Mouse (Mus musculus): ENCODE measurements around the gene Fbxw10. TPM values are rescaled to one million over a fixed set of nuclear protein-coding genes. Genes with fewer than 3 reads are reported as not detected.

Fbxw10 gene
- polyA plus RNA-seq (2015; fragmentation: Nextera tagmentation; extraction: Ambion mirVana), result 0.18 and 0.66 TPM in 2 replicates

DNA sequence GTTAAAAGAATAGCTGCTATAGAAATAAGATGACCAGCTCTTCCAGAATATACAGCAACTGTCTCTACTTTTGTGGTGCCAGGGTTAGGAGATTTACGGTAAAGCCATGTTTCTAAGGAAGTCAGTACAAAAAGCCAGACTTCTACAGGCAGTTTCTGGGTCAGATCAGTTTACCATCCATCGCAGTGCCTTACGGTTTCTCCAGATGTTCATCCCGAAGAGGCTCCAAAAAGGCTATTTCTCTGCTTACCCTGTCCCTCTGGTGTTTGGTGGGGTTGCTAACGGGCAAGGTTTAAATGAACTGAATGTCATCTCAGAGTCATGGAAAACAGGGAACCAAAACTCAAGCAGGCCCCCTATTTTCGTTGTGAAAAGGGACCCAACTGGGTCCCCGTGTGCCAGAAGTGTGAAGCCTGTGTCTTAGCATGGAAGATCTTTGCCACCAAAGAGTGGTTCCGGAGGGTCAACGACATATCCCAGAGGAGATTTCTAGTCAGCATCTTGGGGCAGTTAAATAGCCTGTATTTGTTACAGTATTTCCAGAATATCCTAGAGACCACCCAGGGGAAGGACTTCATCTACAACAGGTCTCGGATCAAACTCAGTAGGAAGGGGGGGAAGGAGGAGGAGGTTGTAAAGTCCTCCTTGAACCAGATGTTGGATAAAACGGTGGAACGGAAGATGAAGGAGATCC is at the start of gene Fbxw10:
TSS of gene Fbxw10 (plus strand) at position 109 of the 694 bp plus-strand sequence.
- WGBS, result 35% methylated on average over 12 of the region's 12 CpGs
- ATAC-seq (ENCODE audit: low FRiP score, low read depth), result no peak
- no peak within 1 kb of the TSS for H3K4me3 ChIP-seq
- H3K4me2 ChIP-seq, result peak within 1 kb of the TSS; percentile 25
- no peak within 1 kb of the TSS for H3K27ac ChIP-seq (replicated peaks)
- no peaks in the 10 kb centered on the region for H3K36me3 ChIP-seq
- H3K4me1 ChIP-seq (replicated peaks), result 0 out of 2 replicates have a peak, but pooled peaks cover 4% of the 10 kb centered on the region
- H3K27me3 ChIP-seq, result no peaks in the 10 kb centered on the region
- H3K9ac ChIP-seq, result no peak within 1 kb of the TSS
- H3K9me3 ChIP-seq, result no peaks in the 10 kb centered on the region

DNA sequence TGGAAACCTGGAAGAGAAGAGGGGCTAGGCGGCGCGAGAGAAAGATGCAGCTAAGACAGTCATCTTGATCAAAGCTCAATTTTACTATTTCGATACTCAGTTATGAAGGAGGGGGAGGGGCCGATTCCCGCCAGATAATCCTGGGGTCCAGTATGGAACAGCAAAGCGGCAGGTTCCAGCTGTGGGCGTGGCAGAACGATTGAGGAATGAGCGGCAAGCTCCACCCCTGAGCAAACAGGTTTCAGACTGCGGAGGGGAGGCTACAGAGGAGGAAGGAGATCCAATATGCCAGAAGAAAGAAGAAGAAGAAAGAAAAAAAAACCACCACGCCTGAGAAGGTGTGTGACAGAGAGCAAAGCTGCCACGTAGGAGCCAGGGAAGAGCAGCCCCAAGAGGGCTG is 42.8 kb upstream of the Fbxw10 start:
- Histone ChIP-seq H3K36me3 (no peaks in the 10 kb centered on the region), H3K9ac (no peak overlapping the region), H3K27ac (replicated peaks) (no peak overlapping the region), H3K27me3 (no peaks in the 10 kb centered on the region), H3K4me3 (no peak overlapping the region), H3K9me3 (no peaks in the 10 kb centered on the region), H3K4me2 (no peak overlapping the region), H3K4me1 (replicated peaks) (no peaks in the 10 kb centered on the region)
- 56% methylated on average over 13 of the region's 13 CpGs for WGBS
- ATAC-seq (ENCODE audit: low FRiP score, low read depth), result no peak

DNA sequence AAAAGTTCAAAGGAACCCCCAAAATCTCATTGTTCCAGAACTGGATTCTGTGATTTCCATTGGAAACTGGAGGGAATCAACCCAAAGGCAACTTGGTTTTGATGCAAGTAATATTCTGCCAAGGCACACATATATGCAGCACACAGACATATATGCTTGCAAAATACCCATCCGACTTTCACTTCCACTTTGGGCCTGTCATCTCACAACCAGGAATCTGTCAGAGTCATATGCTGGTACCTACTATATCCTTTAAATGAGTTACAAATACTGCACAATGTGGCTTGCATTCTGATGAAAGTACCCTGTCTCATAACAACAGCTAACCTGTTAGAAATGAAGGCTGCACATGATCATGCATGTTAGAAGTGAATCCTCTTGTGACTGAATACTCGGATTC is 38.9 kb upstream of the Fbxw10 start:
- no peak overlapping the region for H3K9ac ChIP-seq
- no peaks in the 10 kb centered on the region for H3K27me3 ChIP-seq
- H3K4me3 ChIP-seq, result no peak overlapping the region
- no peaks in the 10 kb centered on the region for H3K36me3 ChIP-seq
- no peak overlapping the region for H3K4me2 ChIP-seq
- no peaks in the 10 kb centered on the region for H3K9me3 ChIP-seq
- H3K27ac ChIP-seq (replicated peaks), result no peak overlapping the region
- WGBS, result 89% methylated on average over 2 of the region's 2 CpGs
- no peak for ATAC-seq (ENCODE audit: low FRiP score, low read depth)
- H3K4me1 ChIP-seq (replicated peaks), result no peaks in the 10 kb centered on the region

DNA sequence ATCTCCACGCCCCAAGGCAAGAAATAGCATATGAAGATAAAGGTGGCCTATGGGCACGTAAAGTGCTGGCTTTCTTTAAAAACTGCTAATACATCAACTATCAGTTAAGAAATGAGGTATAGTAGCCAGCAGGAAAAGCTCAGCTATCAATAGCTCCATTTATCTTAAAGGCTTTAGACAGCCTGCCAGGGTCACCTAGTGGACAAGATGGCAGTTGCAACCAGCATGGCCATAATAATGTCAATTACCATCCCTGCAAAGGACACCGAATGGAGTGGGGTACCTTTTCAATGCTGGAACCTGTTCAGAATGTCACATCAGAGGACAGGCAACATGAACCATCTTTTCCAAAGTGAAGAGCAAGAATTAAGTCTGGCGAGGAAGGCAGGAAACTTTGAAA is 37.7 kb upstream of the Fbxw10 start:
- 78% methylated on average over 4 of the region's 4 CpGs for WGBS
- H3K27ac ChIP-seq (replicated peaks), result no peak overlapping the region
- no peak overlapping the region for H3K4me3 ChIP-seq
- no peaks in the 10 kb centered on the region for H3K36me3 ChIP-seq
- H3K4me2 ChIP-seq, result no peak overlapping the region
- H3K9ac ChIP-seq, result no peak overlapping the region
- H3K27me3 ChIP-seq, result no peaks in the 10 kb centered on the region
- ATAC-seq (ENCODE audit: low FRiP score, low read depth), result no peak
- no peaks in the 10 kb centered on the region for H3K4me1 ChIP-seq (replicated peaks)
- no peaks in the 10 kb centered on the region for H3K9me3 ChIP-seq

DNA sequence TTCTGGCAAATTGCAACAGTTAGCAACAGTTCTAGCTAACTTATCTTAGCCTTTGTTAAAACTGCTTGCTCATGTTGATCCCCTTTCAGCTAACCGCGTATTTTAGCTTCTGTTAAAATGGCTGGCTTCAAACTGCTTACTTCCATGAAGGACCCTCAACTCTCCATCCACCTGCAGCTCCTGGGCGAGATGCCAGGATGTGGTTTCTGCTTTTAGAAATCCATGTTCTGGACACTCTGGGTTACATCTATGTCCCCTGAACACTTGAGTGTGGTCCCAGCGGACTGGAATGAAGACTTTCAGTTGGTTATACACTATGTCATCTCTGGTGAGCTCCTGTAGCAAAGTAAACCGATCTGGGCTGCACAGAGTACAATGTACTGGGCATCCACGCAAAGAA is 34.6 kb upstream of the Fbxw10 start:
- Histone ChIP-seq H3K4me1 (replicated peaks) (no peaks in the 10 kb centered on the region), H3K9me3 (no peaks in the 10 kb centered on the region), H3K9ac (no peak overlapping the region), H3K4me3 (no peak overlapping the region), H3K36me3 (no peaks in the 10 kb centered on the region), H3K4me2 (no peak overlapping the region), H3K27me3 (no peaks in the 10 kb centered on the region), H3K27ac (replicated peaks) (no peak overlapping the region)
- WGBS, result 87% methylated on average over 6 of the region's 6 CpGs
- no peak for ATAC-seq (ENCODE audit: low FRiP score, low read depth)

DNA sequence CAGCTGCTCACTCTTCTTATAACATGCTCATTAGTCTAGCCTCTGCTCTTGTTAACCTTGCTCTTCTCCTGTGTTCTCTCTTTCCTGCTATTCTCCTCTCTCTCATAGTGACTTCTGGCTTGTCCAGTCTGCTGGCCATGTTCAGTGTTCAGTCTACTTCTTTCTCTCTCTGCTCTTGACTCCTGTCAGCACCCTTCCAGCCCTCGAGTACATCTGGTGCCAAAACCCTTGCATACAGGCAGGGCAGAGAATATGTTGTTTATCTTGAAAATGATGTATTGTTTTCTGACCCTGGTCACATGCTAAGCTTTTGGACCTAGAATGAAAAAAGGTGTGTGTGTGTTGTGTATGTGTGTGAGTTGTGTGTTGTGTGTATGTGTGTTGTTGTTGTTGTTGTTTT is 33.4 kb upstream of the Fbxw10 start:
- no peak overlapping the region for H3K4me3 ChIP-seq
- no peaks in the 10 kb centered on the region for H3K27me3 ChIP-seq
- H3K9me3 ChIP-seq, result no peaks in the 10 kb centered on the region
- 66% methylated on average over 1 of the region's 1 CpGs for WGBS
- H3K4me2 ChIP-seq, result no peak overlapping the region
- no peak overlapping the region for H3K9ac ChIP-seq
- no peak overlapping the region for H3K27ac ChIP-seq (replicated peaks)
- no peaks in the 10 kb centered on the region for H3K36me3 ChIP-seq
- ATAC-seq (ENCODE audit: low FRiP score, low read depth), result no peak
- no peaks in the 10 kb centered on the region for H3K4me1 ChIP-seq (replicated peaks)

DNA sequence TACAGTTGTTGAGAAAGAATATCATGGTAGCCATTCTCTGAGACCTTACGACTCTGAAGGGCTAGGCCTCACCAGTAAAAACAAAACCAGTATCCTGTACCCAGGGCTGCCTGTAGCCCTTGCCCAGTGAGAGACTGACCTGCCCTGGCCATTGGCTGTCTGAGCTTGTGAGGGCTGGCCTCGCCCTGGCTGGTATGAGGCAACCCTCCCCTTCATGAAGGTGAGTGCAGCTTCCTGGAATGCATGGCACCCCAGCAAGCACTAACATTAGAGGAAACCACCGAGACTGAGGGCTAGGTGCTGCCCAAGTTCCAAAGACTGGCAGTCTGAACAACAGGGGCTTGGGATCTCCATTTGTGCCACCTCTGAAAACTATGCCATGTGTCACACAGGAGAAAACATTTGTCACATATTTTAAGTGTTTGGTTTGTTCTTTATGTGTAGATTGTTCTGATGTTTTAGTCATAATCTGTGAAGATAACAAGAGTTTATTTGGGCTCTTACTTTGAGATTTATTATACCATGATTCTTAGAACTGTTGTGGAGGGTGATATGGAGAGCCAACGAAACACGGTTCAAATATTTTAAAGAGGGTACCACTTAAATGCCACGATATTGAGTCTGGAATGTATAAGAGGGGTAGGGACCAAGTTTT is 32.8 kb upstream of the Fbxw10 start:
- Histone ChIP-seq H3K4me1 (replicated peaks) (no peaks in the 10 kb centered on the region), H3K9ac (no peak overlapping the region), H3K4me3 (no peak overlapping the region), H3K27me3 (no peaks in the 10 kb centered on the region), H3K27ac (replicated peaks) (no peak overlapping the region), H3K36me3 (no peaks in the 10 kb centered on the region), H3K9me3 (no peaks in the 10 kb centered on the region), H3K4me2 (no peak overlapping the region)
- 78% methylated on average over 6 of the region's 6 CpGs for WGBS
- ATAC-seq (ENCODE audit: low FRiP score, low read depth), result no peak

DNA sequence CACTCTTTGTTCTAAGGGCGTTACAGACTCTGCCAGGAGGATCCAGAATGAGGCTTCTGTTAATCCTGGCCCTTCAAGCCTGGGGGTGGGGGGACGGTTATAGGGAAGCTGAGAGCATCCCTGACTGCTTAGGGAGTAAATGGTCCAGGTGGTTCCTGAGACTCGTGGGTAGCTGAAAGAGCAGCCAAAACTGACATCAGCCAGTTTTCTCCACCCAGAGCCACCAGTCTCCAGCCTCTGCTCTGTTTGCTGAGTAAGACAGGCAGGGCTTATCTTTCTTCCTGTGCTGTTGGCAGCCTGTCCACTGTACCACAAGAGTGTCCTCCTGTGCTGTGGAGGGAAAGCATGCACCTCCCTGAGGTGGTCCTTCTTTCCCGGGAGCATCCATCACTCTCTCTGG is 32.2 kb upstream of the Fbxw10 start:
- Histone ChIP-seq H3K27ac (replicated peaks) (no peak overlapping the region), H3K4me1 (replicated peaks) (0 out of 2 replicates have a peak, but pooled peaks cover under 1% of the 10 kb centered on the region), H3K9ac (no peak overlapping the region), H3K4me3 (no peak overlapping the region), H3K36me3 (no peaks in the 10 kb centered on the region), H3K4me2 (no peak overlapping the region), H3K27me3 (no peaks in the 10 kb centered on the region), H3K9me3 (no peaks in the 10 kb centered on the region)
- 70% methylated on average over 4 of the region's 4 CpGs for WGBS
- ATAC-seq (ENCODE audit: low FRiP score, low read depth), result no peak

DNA sequence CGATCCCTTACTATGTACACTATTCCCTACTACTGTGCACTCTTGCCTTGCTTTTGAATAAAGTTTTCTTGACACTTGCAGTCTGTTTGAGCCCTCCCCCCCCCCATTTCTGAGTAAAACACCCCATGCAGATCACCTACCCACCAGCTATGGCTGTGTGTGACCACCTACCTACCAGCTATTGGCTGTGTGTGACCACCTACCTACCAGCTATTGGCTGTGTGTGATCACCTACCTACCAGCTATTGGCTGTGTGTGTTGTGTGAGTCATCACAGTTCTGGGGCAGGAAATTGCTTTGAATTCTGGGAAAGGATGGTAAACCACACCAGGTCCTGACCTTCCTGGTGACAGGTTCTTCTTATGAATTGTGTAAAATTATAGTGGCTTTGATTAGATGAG is 31.4 kb upstream of the Fbxw10 start:
- ATAC-seq (ENCODE audit: low FRiP score, low read depth), result no peak
- WGBS, result 97% methylated on average over 1 of the region's 1 CpGs

DNA sequence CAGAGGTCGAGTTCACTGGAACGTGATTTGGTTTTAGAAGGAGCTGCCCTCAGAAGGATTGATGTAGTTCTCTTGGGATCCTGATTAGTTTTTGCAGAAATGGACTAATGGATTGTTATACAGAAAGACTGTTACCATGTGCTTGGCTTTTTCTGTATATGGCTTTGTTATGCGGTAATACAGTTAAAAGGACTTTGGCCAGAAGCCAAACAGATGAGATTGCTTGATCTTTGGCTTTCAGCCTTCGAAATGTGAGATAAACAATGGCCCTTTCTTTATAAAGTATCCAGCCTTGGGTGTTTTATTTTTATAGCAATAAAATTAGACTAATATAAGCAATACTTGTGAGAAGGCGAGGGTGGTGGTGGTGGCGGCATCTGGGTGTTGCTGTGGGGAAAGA is 30.3 kb upstream of the Fbxw10 start:
- Histone ChIP-seq H3K9me3 (no peaks in the 10 kb centered on the region), H3K4me1 (replicated peaks) (peaks cover 15% of the 10 kb centered on the region), H3K4me2 (no peak overlapping the region), H3K27me3 (no peaks in the 10 kb centered on the region), H3K36me3 (no peaks in the 10 kb centered on the region), H3K9ac (no peak overlapping the region), H3K4me3 (no peak overlapping the region), H3K27ac (replicated peaks) (no peak overlapping the region)
- WGBS, result 64% methylated on average over 6 of the region's 6 CpGs
- no peak for ATAC-seq (ENCODE audit: low FRiP score, low read depth)

More for the DNA sequence above, 31.4 kb upstream of the Fbxw10 start:
- no peak overlapping the region for H3K4me3 ChIP-seq
- no peak overlapping the region for H3K9ac ChIP-seq
- no peaks in the 10 kb centered on the region for H3K9me3 ChIP-seq
- H3K36me3 ChIP-seq, result no peaks in the 10 kb centered on the region
- H3K27ac ChIP-seq (replicated peaks), result no peak overlapping the region
- H3K4me2 ChIP-seq, result no peak overlapping the region
- peaks cover 7% of the 10 kb centered on the region; the same call in 1 of the 2 replicates for H3K4me1 ChIP-seq (replicated peaks)
- H3K27me3 ChIP-seq, result no peaks in the 10 kb centered on the region

DNA sequence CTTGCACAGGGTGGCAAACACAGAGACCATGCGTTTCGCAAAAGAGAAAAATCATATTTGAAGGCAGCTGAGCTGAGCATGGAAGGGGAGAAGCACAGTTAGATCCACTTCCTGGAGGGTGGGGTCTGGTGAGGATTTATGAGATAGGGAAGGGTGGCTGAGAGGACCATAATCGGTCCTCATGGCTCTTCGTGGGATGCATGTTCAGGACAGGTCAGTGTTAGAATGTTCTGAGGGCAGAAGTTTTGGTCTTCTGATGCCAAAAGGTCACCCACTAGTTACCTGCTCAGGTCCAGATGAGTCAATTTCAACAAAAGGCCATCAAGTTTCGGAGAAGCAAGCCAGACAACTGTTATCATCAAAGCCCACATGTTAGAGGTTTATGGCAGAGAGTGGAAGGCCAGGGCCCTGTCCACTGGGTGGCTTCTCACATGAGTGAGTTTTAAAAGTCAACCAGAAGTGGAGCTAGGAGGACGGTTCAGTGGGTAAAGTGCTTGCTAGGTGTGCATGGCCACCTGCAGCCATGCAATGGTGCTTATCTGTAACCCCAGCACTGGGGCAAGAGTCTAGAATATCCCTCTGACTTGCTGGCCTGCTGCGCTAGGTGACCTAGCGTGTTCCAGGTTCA is 27.7 kb upstream of the Fbxw10 start:
- H3K4me2 ChIP-seq, result no peak overlapping the region
- no peaks in the 10 kb centered on the region for H3K36me3 ChIP-seq
- no peak for ATAC-seq (ENCODE audit: low FRiP score, low read depth)
- H3K27ac ChIP-seq (replicated peaks), result no peak overlapping the region
- peaks cover 15% of the 10 kb centered on the region for H3K4me1 ChIP-seq (replicated peaks)
- no peaks in the 10 kb centered on the region for H3K9me3 ChIP-seq
- no peaks in the 10 kb centered on the region for H3K27me3 ChIP-seq
- H3K9ac ChIP-seq, result no peak overlapping the region
- no peak overlapping the region for H3K4me3 ChIP-seq
- 97% methylated on average over 8 of the region's 8 CpGs for WGBS

DNA sequence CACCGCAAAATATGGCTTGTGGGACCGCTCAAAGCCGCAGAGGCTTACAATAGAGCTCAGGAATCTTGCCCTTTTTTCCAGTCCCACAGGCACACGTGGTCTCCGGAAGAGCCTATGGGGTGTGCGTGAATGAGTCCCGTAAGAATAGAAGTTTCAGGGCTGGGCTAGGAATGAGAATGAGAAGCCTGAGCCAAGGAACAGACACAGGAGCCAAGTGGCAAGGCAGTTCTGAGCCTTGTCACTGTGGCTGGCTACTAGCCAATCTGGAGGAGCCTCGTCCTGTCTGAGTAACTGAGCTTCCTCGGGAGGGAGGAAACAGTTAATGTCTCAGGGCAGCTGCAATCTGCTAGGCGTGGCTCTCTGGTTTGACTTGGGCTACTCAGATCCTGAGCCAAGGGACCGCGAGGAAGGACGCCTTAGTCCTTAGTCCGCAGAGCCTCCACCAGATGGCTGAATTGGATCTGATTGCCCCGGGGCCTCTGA is 26.8 kb upstream of the Fbxw10 start, which contains the start of gene Trim16:
TSS of gene Trim16 (plus strand) at position 173 of the 483 bp plus-strand sequence.
- ATAC-seq (ENCODE audit: low FRiP score, low read depth), result peak; percentile 88
- Histone ChIP-seq H3K36me3 (no peaks in the 10 kb centered on the region), H3K27ac (replicated peaks) (peak within 1 kb of the TSS; percentile 30), H3K4me1 (replicated peaks) (peaks cover 15% of the 10 kb centered on the region), H3K9me3 (no peaks in the 10 kb centered on the region), H3K9ac (peak within 1 kb of the TSS; percentile 39), H3K4me2 (peak within 1 kb of the TSS; percentile 61), H3K27me3 (no peaks in the 10 kb centered on the region), H3K4me3 (peak within 1 kb of the TSS; percentile 37)
- WGBS, result 6% methylated on average over 15 of the region's 15 CpGs

Data from hindbrain, embryonic 15.5 days (tissue).